Mouse (Mus musculus) adipocyte (in vitro differentiated cells): ENCODE data around the gene Rufy3.

Source experiments
- DNase-seq: peaks from one replicate; pipeline ENCODE4 v3.0.0-alpha.2; 2016; ENCODE audit warnings: low spot score

Gene Rufy3

GRCm38 (mm10) chr5:88685745-88686299 is 121.0 kb downstream of the Rufy3 start:
- no peak for DNase-seq

- DNase-seq = no peak
These were observed 123.2 kb downstream of the Rufy3 start for GRCm38 (mm10) chr5:88687996-88688406.

GRCm38 (mm10) chr5:88688583-88689187 is 123.8 kb downstream of the Rufy3 start:
- no peak for DNase-seq

- DNase-seq = peak; percentile 81
These were observed 124.6 kb downstream of the Rufy3 start for GRCm38 (mm10) chr5:88689279-88689938.

GRCm38 (mm10) chr5:88690681-88691505 is 126.1 kb downstream of the Rufy3 start:
- DNase-seq = no peak

GRCm38 (mm10) chr5:88691506-88692095 is 126.8 kb downstream of the Rufy3 start:
- DNase-seq = no peak

- peak; percentile 48 for DNase-seq
These were observed 127.7 kb downstream of the Rufy3 start for GRCm38 (mm10) chr5:88692586-88692985.

GRCm38 (mm10) chr5:88693057-88693456 is 128.2 kb downstream of the Rufy3 start:
- DNase-seq = no peak

GRCm38 (mm10) chr5:88697291-88697690 is 132.5 kb downstream of the Rufy3 start:
- no peak for DNase-seq

- DNase-seq = no peak
These were observed 134.5 kb downstream of the Rufy3 start for GRCm38 (mm10) chr5:88699251-88699913.
